Mouse (Mus musculus) mouse trophoblast stem cell (cell line): ENCODE results near the gene Hoxb4.

Experiments
- in situ Hi-C, 2 experiments: fragments of 300-500 bp; cut with MseI, MboI; formaldehyde crosslinking; loops; 2 replicates in 1 of 2; 3 replicates in 1 of 2; pipeline ENCODE4 v1.15.1; 2025

Hoxb4 gene

GRCm38 (mm10) chr11:96333241-96334001, 15.4 kb downstream of the Hoxb4 start:
- in situ Hi-C loops = no loop called here

DNA sequence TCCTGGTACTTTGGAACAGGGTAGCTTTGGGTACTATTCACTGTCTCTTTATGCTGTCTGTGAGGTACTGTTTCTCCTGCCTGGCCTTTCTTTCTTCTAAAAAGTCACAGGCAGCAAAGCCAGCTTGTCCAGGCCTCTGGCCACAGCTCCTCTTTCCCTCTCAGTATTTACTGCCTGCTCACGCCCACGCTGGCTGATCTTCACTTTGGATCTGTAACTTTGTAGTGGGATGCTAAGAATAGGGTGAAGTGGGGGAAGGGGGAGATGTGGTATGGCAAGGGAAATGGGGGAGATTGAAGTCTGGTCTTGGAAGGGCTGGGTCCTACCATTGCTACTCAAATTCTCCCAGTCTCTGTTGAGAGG, 15.9 kb downstream of the Hoxb4 start:
- in situ Hi-C loops = no loop called here

GRCm38 (mm10) chr11:96334998-96335397, 16.9 kb downstream of the Hoxb4 start:
- in situ Hi-C loops = no loop called here

DNA sequence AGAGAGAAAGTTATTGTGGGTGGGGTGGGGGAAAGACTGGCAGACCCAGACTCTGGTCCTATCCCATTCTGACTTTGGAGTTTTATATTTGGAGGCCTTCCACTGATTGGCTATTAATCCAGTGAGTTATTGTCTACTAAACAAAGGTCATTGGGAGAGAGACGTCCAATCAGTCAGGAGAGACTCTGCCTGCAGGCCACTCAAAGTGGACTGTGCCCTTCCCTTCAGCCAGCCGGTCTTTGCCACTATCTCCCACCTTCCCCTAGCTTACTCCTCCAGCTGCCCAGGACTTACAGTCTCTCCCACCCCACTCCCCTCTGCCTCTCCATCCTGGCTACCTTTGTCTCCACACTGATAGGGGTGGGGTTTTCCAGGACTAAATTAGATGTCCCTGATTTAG, 18.5 kb downstream of the Hoxb4 start:
- in situ Hi-C loops = no loop called here

GRCm38 (mm10) chr11:96337026-96337425, 19.0 kb downstream of the Hoxb4 start:
- in situ Hi-C loops = no loop called here

DNA sequence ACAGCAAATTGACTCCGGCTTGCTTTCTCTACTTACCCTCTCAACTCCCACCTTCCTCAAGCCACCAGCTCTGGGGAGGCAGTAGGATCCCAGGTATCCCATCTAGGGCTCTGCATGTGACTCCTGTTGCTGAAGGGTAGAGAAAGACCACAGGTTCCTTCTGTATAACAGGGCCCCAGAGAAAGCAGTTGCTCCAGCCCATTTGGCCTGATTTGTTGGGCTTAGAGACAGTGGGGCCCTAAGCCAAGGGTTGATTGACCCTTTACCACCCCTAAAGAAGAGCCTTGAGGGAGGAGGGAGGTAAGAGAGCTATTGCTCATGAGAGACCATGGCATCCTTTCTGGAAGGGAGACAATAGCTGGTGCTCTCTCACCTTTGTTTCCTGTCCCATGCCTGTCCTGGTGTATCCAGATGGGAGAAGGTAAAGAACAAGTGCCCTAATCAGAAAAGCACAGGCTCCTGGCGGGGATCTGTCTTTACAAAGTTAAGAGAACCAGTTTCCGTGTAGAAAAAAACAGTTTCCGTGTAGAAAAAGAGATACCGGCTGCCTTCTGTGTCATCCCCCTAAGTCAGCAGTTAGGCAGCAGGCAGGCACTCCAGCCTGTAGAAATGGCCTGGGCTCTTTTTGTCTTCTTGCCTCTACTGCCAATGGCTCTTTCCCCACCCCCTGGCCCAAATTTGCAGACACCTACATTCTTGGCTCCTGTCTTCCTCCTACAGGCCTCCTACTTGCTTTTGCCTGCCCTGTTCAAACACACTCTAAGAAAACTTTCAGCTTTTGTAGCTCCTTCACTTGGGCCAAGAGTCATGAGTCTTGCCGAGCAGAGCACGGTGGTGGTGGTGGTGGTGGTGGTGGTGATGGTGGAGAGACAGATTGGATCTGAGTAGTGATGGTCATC, 21.1 kb downstream of the Hoxb4 start:
- in situ Hi-C loops = no loop called here

DNA sequence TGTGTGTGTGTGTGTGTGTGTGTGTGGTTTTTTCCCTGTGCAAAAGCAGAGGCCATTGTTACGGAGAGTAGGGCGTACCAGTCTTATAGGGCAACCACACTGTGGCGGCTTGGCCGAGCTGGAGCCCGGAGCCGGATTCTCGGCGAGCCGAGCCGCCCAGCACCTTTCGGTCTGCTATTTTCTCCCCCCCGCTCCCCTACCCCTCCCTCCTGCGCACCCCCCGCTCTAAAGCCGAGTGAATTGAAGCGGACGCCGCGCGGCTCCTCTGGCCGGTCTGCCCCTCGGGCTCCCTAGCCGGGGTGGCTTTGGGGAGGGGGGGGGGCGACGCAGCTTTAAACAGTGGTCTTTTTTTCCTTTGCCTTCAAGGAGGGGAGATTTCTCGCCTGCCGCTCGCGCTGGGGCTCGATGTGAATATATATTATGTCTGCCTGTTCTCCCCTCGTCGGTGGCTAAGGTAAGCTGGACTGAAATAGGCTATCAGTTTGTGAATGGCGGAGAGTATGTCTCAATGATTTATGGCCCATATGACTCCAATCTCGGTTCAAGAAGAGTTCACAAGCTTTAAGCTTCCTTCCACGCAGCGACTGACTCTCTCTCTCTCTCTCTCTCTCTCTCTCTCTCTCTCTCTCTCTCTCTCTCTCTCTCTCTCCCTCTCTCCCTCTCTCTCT, 22.8 kb downstream of the Hoxb4 start:
- in situ Hi-C loops = no loop called here

DNA sequence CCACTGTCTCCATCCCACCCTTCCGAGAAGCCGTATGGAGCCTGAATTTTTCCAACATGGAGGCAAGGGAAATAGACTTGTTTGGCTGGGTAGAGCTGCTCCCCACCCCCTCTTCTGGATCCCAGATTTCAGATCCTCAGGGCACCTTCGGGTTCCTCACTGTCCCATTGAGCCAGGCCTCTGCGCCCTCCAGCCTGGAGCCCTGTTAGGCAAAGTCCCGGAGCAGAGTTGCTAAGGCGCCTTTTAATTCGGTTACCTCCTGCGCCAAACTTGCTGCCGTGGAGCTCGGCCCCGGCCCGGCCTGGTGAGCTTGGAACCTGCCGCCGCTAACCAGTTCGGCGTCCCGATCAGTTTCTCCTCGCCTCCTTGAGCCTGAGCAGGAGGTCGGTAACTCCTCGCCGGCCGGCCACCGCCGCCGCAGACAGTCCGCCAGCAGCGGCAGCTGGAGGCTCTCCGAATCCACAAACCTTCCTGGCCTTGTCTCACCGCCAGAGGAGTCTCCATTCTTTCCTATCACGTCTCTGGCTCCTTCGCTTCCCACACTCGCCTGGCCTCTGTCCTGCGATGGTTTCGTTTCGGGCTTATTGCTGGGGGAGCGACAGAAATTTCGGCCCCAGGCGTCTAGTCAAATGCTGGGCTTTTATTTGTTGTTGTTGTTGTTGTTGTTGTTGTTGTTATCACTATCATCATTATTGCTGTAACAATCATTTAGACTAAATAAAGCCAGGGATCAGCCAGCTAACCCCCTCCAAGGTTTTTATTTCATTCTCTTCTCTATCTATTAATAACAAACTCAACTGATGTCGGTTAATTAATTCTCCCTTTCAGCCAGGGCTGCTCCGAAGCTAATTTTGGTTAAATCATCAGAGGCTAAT, 23.9 kb downstream of the Hoxb4 start:
- in situ Hi-C loops = no loop called here

GRCm38 (mm10) chr11:96342576-96342930, 24.5 kb downstream of the Hoxb4 start:
- in situ Hi-C loops = no loop called here

GRCm38 (mm10) chr11:96343206-96343745, 25.2 kb downstream of the Hoxb4 start:
- in situ Hi-C loops = no loop called here

DNA sequence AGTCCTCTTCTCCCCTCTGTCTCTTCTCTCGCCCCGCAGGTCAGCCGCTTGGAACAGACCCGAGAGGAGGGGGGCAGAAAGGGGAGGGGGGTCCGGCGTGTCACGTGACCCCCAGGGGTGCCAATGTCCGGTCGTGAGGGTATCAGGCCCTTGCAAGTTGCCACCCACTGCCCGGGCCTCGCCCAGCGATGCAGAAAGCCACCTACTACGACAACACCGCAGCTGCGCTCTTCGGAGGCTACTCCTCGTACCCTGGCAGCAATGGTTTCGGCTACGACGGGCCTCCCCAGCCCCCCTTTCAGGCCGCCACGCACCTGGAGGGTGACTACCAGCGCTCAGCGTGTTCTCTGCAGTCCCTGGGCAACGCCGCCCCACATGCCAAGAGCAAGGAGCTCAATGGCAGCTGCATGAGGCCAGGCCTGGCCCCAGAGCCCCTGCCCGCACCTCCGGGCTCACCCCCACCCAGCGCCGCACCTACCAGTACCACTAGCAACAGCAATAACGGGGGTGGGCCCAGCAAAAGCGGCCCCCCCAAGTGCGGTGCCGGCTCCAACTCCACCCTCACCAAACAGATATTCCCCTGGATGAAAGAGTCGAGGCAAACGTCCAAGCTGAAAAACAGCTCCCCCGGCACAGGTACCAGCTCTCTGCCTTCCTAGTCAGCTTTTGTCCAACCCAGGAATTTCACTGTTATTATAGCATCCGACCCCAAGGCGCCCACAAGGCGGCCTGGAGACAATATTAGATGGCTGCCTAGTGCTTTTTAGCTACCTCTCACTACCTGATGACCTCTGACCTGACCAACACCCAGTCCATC, 26.2 kb downstream of the Hoxb4 start:
- in situ Hi-C loops = no loop called here

- in situ Hi-C loops = no loop called here
These were observed 26.8 kb downstream of the Hoxb4 start for GRCm38 (mm10) chr11:96344878-96345159.

DNA sequence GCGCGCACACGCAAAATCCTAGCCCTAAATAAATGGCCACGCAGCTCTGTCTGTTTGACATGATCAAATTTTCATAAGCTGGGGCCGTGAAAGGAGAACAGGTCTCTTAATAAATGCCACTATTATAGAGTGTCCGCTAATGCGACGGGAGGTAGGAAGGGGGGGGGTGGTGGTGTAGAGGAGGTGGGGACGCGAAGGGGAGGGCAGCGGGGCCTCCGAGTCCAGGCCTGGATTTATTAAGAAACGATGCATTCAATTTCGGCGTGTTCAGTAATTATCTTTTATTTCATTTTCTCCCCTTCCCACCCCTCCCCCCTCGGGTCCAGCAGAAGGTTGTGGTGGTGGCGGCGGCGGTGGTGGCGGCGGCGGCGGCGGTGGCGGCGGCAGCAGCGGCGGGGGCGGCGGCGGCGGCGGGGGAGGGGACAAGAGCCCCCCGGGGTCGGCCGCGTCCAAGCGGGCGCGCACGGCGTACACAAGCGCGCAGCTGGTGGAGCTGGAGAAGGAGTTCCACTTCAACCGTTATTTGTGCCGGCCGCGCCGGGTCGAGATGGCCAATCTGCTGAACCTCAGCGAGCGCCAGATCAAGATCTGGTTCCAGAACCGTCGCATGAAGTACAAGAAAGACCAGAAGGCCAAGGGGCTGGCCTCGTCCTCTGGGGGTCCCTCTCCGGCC, 27.3 kb downstream of the Hoxb4 start:
- in situ Hi-C loops = no loop called here

DNA sequence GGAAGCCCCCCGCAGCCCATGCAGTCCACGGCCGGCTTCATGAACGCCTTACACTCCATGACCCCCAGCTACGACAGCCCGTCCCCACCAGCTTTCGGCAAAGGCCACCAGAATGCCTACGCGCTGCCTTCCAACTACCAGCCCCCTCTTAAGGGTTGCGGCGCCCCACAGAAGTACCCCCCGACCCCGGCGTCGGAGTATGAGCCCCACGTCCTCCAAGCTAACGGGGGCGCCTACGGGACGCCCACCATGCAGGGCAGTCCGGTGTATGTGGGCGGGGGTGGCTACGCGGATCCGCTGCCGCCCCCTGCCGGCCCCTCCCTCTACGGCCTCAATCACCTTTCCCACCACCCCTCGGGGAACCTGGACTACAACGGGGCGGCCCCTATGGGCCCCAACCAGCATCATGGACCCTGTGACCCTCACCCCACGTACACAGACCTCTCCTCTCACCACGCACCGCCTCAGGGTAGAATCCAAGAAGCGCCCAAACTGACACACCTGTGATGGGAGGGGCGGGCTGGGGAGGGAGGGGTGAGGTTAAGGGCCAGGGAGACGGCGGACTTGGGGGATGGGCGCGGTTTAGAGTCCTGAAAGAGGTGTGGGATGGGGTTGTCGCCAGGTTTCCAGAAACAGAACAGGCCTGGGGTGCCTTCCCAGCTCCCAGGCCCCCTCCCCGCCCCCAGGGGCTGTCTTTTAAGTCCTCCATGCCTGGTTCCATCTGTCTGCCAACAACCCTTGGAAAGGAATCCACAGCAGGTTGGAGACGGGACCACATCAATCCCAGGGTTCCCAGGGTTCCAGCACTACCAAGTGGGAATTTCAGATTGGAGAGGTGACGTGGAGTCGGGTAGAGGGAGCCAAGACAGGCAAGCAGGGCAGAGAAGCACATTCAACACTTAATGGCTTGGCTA, 28.1 kb downstream of the Hoxb4 start:
- in situ Hi-C loops = no loop called here

- in situ Hi-C loops = no loop called here
These were observed 29.0 kb downstream of the Hoxb4 start for GRCm38 (mm10) chr11:96346916-96347520.

GRCm38 (mm10) chr11:96347717-96348116, 29.6 kb downstream of the Hoxb4 start:
- in situ Hi-C loops = no loop called here

GRCm38 (mm10) chr11:96348141-96348928, 30.3 kb downstream of the Hoxb4 start:
- in situ Hi-C loops = no loop called here

DNA sequence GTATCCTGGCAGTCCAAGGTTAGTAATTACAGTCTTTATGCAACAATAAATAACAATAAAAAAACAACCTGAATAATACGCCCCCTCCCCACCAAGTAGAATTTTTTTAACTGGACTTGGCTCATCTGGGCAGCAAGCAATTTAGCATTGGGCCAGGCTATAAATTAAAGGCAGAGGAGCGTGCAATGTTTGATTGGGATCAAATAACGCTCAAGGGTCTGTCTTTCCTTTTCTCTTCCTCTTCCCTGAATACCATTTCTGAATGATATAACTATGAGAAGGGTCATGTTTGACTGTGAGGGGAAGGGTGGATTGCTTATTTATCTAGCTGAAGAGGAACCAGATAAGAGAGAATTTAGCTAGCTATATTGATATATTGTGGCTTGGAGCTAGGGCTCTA, 30.9 kb downstream of the Hoxb4 start:
- in situ Hi-C loops = no loop called here
